Mouse (Mus musculus) limb, embryonic 15.5 days (tissue): ENCODE data around the gene Zc2hc1b. TPM values are rescaled to one million over a fixed set of nuclear protein-coding genes. Genes with fewer than 3 reads are reported as not detected.

Experiments
- ATAC-seq: fragments of 200-750 bp; cut with Nextera tagmentation; 2 replicates; pipeline ENCODE4 v1.8.0; 2017; ENCODE audit warnings: low read depth, moderate TSS enrichment; ENCODE audit not compliant: insufficient number of reproducible peaks, low FRiP score, low TSS enrichment
- H3K27ac ChIP-seq: fragments of 300-500 bp; sonication (generic); 2 replicates; pipeline ENCODE4 v1.5.1; 2015; ENCODE audit warnings: moderate library complexity, mild to moderate bottlenecking, inconsistent platforms
- H3K27me3 ChIP-seq: fragments of 300-500 bp; sonication (generic); 2 replicates; pipeline ENCODE4 v1.6.1; 2015; ENCODE audit warnings: inconsistent platforms
- H3K36me3 ChIP-seq: fragments of 300-500 bp; sonication (generic); 2 replicates; pipeline ENCODE4 v1.6.1; 2015; ENCODE audit warnings: inconsistent platforms
- H3K4me1 ChIP-seq: fragments of 300-500 bp; sonication (generic); 2 replicates; pipeline ENCODE4 v1.6.1; 2015; ENCODE audit warnings: inconsistent platforms
- H3K4me2 ChIP-seq: fragments of 300-500 bp; sonication (generic); 2 replicates; pipeline ENCODE4 v1.6.1; 2015; ENCODE audit warnings: mild to moderate bottlenecking, inconsistent platforms
- H3K4me3 ChIP-seq: fragments of 300-500 bp; sonication (generic); 2 replicates; pipeline ENCODE4 v1.5.1; 2015; ENCODE audit warnings: mild to moderate bottlenecking, inconsistent platforms
- H3K9ac ChIP-seq: fragments of 300-500 bp; sonication (generic); 2 replicates; pipeline ENCODE4 v1.6.1; 2015; ENCODE audit warnings: inconsistent platforms
- H3K9me3 ChIP-seq: fragments of 300-500 bp; sonication (generic); 2 replicates; pipeline ENCODE4 v1.6.1; 2016; ENCODE audit warnings: inconsistent platforms
- WGBS: fragments of 180-500 bp; shearing (Covaris S2); methylation state at CpG from one replicate; pipeline ENCODE4 v1.1.7; 2015; 5-methylcytosine and 5-hydroxymethylcytosine counted together
- polyA plus RNA-seq: library from polyadenylated mRNA; unstranded; fragments of >200 nt; fragmentation: Nextera tagmentation; extraction: Ambion mirVana; gene quantifications from 2 replicates; pipeline ENCODE4 v1.2.1, GENCODE M21; 2015

Gene Zc2hc1b
- polyA plus RNA-seq, 1 experiment from 2014 or later: not detected

GRCm38 (mm10) chr10:13133850-13134249 lies 44.0 kb downstream of the Zc2hc1b start:
- Histone ChIP-seq H3K27ac (no peak overlapping the region), H3K4me1 (no peaks in the 10 kb centered on the region), H3K27me3 (no peaks in the 10 kb centered on the region), H3K4me3 (no peak overlapping the region), H3K9ac (no peak overlapping the region), H3K9me3 (no peaks in the 10 kb centered on the region), H3K4me2 (no peak overlapping the region), H3K36me3 (no peaks in the 10 kb centered on the region)
- no peak for ATAC-seq
- WGBS: 86% methylated on average over 4 of the region's 4 CpGs

- H3K9ac ChIP-seq: no peak overlapping the region
- H3K4me2 ChIP-seq: no peak overlapping the region
- no peak overlapping the region for H3K4me3 ChIP-seq
- no peaks in the 10 kb centered on the region for H3K27me3 ChIP-seq
- no peak overlapping the region for H3K27ac ChIP-seq
- H3K36me3 ChIP-seq: peaks cover 32% of the 10 kb centered on the region
- 91% methylated on average over 7 of the region's 7 CpGs for WGBS
- no peaks in the 10 kb centered on the region for H3K9me3 ChIP-seq
- no peaks in the 10 kb centered on the region for H3K4me1 ChIP-seq
- no peak for ATAC-seq
Measured at GRCm38 (mm10) chr10:13127946-13128345, 49.9 kb downstream of the Zc2hc1b start.

GRCm38 (mm10) chr10:13127335-13127734 lies 50.5 kb downstream of the Zc2hc1b start:
- ATAC-seq: no peak
- no peak overlapping the region for H3K27ac ChIP-seq
- no peaks in the 10 kb centered on the region for H3K4me1 ChIP-seq
- H3K4me3 ChIP-seq: no peak overlapping the region
- H3K36me3 ChIP-seq: peaks cover 32% of the 10 kb centered on the region
- H3K4me2 ChIP-seq: no peak overlapping the region
- H3K27me3 ChIP-seq: no peaks in the 10 kb centered on the region
- WGBS: 81% methylated on average over 13 of the region's 13 CpGs
- no peak overlapping the region for H3K9ac ChIP-seq
- no peaks in the 10 kb centered on the region for H3K9me3 ChIP-seq

- H3K27me3 ChIP-seq: no peaks in the 10 kb centered on the region
- WGBS: 71% methylated on average over 3 of the region's 3 CpGs
- H3K9ac ChIP-seq: no peak overlapping the region
- no peak overlapping the region for H3K27ac ChIP-seq
- peaks cover 32% of the 10 kb centered on the region for H3K36me3 ChIP-seq
- no peaks in the 10 kb centered on the region for H3K9me3 ChIP-seq
- H3K4me2 ChIP-seq: no peak overlapping the region
- H3K4me3 ChIP-seq: no peak overlapping the region
- no peak for ATAC-seq
- H3K4me1 ChIP-seq: no peaks in the 10 kb centered on the region
Measured at GRCm38 (mm10) chr10:13125811-13126210, 52.0 kb downstream of the Zc2hc1b start.

GRCm38 (mm10) chr10:13119300-13119699 lies 58.5 kb downstream of the Zc2hc1b start:
- H3K27ac ChIP-seq: no peak overlapping the region
- peaks cover 9% of the 10 kb centered on the region for H3K4me1 ChIP-seq
- no peaks in the 10 kb centered on the region for H3K27me3 ChIP-seq
- H3K4me2 ChIP-seq: no peak overlapping the region
- H3K4me3 ChIP-seq: no peak overlapping the region
- WGBS: 50% methylated on average over 1 of the region's 2 CpGs
- no peak overlapping the region for H3K9ac ChIP-seq
- no peaks in the 10 kb centered on the region for H3K9me3 ChIP-seq
- H3K36me3 ChIP-seq: peaks cover 5% of the 10 kb centered on the region; the same call in 1 of the 2 replicates
- no peak for ATAC-seq

- Histone ChIP-seq H3K36me3 (0 out of 2 replicates have a peak, but pooled peaks cover 7% of the 10 kb centered on the region), H3K9me3 (no peaks in the 10 kb centered on the region), H3K9ac (no peak overlapping the region), H3K4me2 (no peak overlapping the region), H3K4me1 (peaks cover 9% of the 10 kb centered on the region), H3K27me3 (no peaks in the 10 kb centered on the region), H3K27ac (no peak overlapping the region; the same call in 1 of the 2 replicates), H3K4me3 (no peak overlapping the region)
- WGBS: 70% methylated on average over 5 of the region's 5 CpGs
- ATAC-seq: no peak
Measured at GRCm38 (mm10) chr10:13118770-13119102, 59.1 kb downstream of the Zc2hc1b start.

GRCm38 (mm10) chr10:13118024-13118769 lies 59.6 kb downstream of the Zc2hc1b start:
- H3K9me3 ChIP-seq: no peaks in the 10 kb centered on the region
- peaks cover 10% of the 10 kb centered on the region; the same call in 1 of the 2 replicates for H3K36me3 ChIP-seq
- no peaks in the 10 kb centered on the region for H3K27me3 ChIP-seq
- peaks cover 9% of the 10 kb centered on the region for H3K4me1 ChIP-seq
- no peak overlapping the region for H3K9ac ChIP-seq
- no peak overlapping the region for H3K4me3 ChIP-seq
- peak overlapping the region; percentile 50 for H3K27ac ChIP-seq
- H3K4me2 ChIP-seq: no peak overlapping the region
- no peak for ATAC-seq
- 70% methylated on average over 7 of the region's 7 CpGs for WGBS

- H3K36me3 ChIP-seq: peaks cover 14% of the 10 kb centered on the region; the same call in 1 of the 2 replicates
- 41% methylated on average over 9 of the region's 9 CpGs for WGBS
- H3K4me1 ChIP-seq: peaks cover 11% of the 10 kb centered on the region
- H3K27ac ChIP-seq: peak overlapping the region; percentile 39; the same call in 1 of the 2 replicates
- H3K4me2 ChIP-seq: no peak overlapping the region
- ATAC-seq: peak; percentile 25; the same call in 1 of the 2 replicates
- H3K27me3 ChIP-seq: no peaks in the 10 kb centered on the region
- H3K4me3 ChIP-seq: no peak overlapping the region
- H3K9me3 ChIP-seq: no peaks in the 10 kb centered on the region
- no peak overlapping the region for H3K9ac ChIP-seq
Measured at GRCm38 (mm10) chr10:13116706-13117665, 60.8 kb downstream of the Zc2hc1b start.

GRCm38 (mm10) chr10:13115030-13115429 lies 62.8 kb downstream of the Zc2hc1b start:
- ATAC-seq: no peak
- no peak overlapping the region for H3K27ac ChIP-seq

GRCm38 (mm10) chr10:13113641-13114040 lies 64.2 kb downstream of the Zc2hc1b start:
- H3K36me3 ChIP-seq: peaks cover 14% of the 10 kb centered on the region; the same call in 1 of the 2 replicates
- 0 out of 2 replicates have a peak overlapping the region, but pooled peaks have one; percentile 40 for H3K27ac ChIP-seq
- no peak overlapping the region for H3K4me2 ChIP-seq
- H3K4me1 ChIP-seq: peaks cover 18% of the 10 kb centered on the region
- 84% methylated on average over 4 of the region's 4 CpGs for WGBS
- no peaks in the 10 kb centered on the region for H3K9me3 ChIP-seq
- no peak overlapping the region for H3K4me3 ChIP-seq
- H3K27me3 ChIP-seq: no peaks in the 10 kb centered on the region
- ATAC-seq: no peak
- H3K9ac ChIP-seq: no peak overlapping the region

More at GRCm38 (mm10) chr10:13115030-13115429, 62.8 kb downstream of the Zc2hc1b start:
- H3K4me1 ChIP-seq: peaks cover 11% of the 10 kb centered on the region
- no peaks in the 10 kb centered on the region for H3K9me3 ChIP-seq
- H3K27me3 ChIP-seq: no peaks in the 10 kb centered on the region
- no peak overlapping the region for H3K9ac ChIP-seq
- 83% methylated on average over 4 of the region's 4 CpGs for WGBS
- peaks cover 14% of the 10 kb centered on the region; the same call in 1 of the 2 replicates for H3K36me3 ChIP-seq
- no peak overlapping the region for H3K4me3 ChIP-seq
- no peak overlapping the region for H3K4me2 ChIP-seq

- Histone ChIP-seq H3K36me3 (peaks cover 14% of the 10 kb centered on the region; the same call in 1 of the 2 replicates), H3K27me3 (no peaks in the 10 kb centered on the region), H3K9me3 (no peaks in the 10 kb centered on the region), H3K4me1 (peaks cover 25% of the 10 kb centered on the region), H3K4me2 (no peak overlapping the region), H3K9ac (no peak overlapping the region), H3K4me3 (no peak overlapping the region), H3K27ac (peak overlapping the region; percentile 43; the same call in 1 of the 2 replicates)
- no peak for ATAC-seq
- 56% methylated on average over 3 of the region's 3 CpGs for WGBS
Measured at GRCm38 (mm10) chr10:13112849-13113248, 65.0 kb downstream of the Zc2hc1b start.
